ENCODE assay signal across 28 mouse cellular contexts in the genomic region with DNA sequence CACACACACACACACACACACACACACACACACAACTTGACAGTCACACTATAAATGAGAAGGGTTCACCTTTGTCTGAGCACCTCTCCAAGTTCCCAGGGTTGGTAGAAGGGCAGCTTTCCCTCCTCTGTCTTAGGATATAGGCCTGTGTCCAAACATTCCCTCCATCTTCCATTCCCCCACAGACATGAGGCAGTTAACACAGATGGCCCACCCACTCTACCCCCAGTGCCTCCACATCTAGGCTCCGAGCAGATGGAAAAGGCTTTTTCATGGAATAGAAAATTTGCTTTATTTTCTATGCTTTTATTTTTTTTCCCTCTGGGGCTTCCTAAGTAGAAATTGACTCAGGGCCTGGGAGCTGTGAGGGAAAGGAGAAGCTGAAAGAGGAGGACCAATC. TPM values are rescaled to one million over a fixed set of nuclear protein-coding genes. Genes with fewer than 3 reads are reported as not detected.
DNase-seq lines count a peak whose midpoint lies in the region; ATAC-seq and TF ChIP-seq lines count a peak whose summit lies in the region.
"Had no signal": no experiment of that assay in that cellular context is flagged by ENCODE, and none has a peak within 500 bp of the region (broad histone marks: within the 10 kb centered on the region; RNA-seq: fewer than 3 reads in every experiment).

No protein-coding gene starts in this region.

- intact Hi-C loops in left cerebral cortex, adult 2 months (cut with DNase I) = loop anchor here (2.0 kb wide), 3 partner anchors 26 to 312 kb away; partner anchors contain the start of gene Ehd3
- intact Hi-C loops in left cerebral cortex, postnatal 36 days (cut with DNase I) = no loop called here

- H3K4me1 ChIP-seq in cerebellum, adult 2 months (ENCODE audit: control insufficient read depth, insufficient read depth, low read length) = peaks cover 54% of the 10 kb centered on the region
- H3K4me1 ChIP-seq in hindbrain, embryonic 14.5 days (replicated peaks; ENCODE audit: control insufficient read depth, insufficient read depth, low read length) = no peaks in the 10 kb centered on the region
- H3K4me1 ChIP-seq: embryonic facial prominence, embryonic 13.5 days; forebrain, embryonic 12.5 days; hindbrain, embryonic 12.5 days; limb, embryonic 10.5 days; neural tube, embryonic 13.5 days had no signal

- H3K27ac ChIP-seq in cerebellum, adult 2 months (ENCODE audit: insufficient read depth, low read length) = 0 out of 2 replicates have a peak overlapping the region, but pooled peaks have one; percentile 30
- H3K27ac ChIP-seq in left cerebral cortex, adult 2 months = peak overlapping the region; percentile 82
- peak overlapping the region; percentile 91 for H3K27ac ChIP-seq in layer of hippocampus, adult 2 months
- no peak overlapping the region for H3K27ac ChIP-seq in hindbrain, embryonic 14.5 days
- H3K27ac ChIP-seq: embryonic facial prominence, embryonic 13.5 days; forebrain, embryonic 12.5 days; hindbrain, embryonic 12.5 days; limb, embryonic 10.5 days; macrophage; neural tube, embryonic 13.5 days had no signal

- 84% methylated on average over 1 of the region's 1 CpGs for WGBS in cerebellum, adult 2 months
- 93% methylated on average over 1 of the region's 1 CpGs for WGBS in hindbrain, embryonic 14.5 days

- H3K9me3 ChIP-seq in hindbrain, embryonic 14.5 days (ENCODE audit: control insufficient read depth, low read length) = no peaks in the 10 kb centered on the region
- H3K9me3 ChIP-seq: embryonic facial prominence, embryonic 13.5 days; forebrain, embryonic 12.5 days; heart, embryonic 12.5 days; hindbrain, embryonic 12.5 days; limb, embryonic 10.5 days; neural tube, embryonic 13.5 days had no signal

- no peak overlapping the region for H3K4me3 ChIP-seq in cerebellum, adult 2 months (replicated peaks; ENCODE audit: insufficient read depth, low read depth, low read length)
- H3K4me3 ChIP-seq in left cerebral cortex, adult 2 months = no peak overlapping the region
- no peak overlapping the region for H3K4me3 ChIP-seq in layer of hippocampus, adult 2 months
- H3K4me3 ChIP-seq in hindbrain, embryonic 14.5 days (replicated peaks; ENCODE audit: low read length) = no peak overlapping the region
- H3K4me3 ChIP-seq: embryonic facial prominence, embryonic 13.5 days; erythroblast, embryonic 14.5 days; forebrain, embryonic 12.5 days; heart, embryonic 12.5 days; hindbrain, embryonic 12.5 days; limb, embryonic 10.5 days; myocyte; neural tube, embryonic 13.5 days had no signal

- TF ChIP-seq POLR2A in cerebellum, adult 2 months (IDR thresholded peaks at IDR 0.05; ENCODE audit: borderline replicate concordance, insufficient read depth, low read length) = no peak

- no peaks in the 10 kb centered on the region for H3K27me3 ChIP-seq in cerebellum, adult 2 months (ENCODE audit: control insufficient read depth, insufficient read depth, low read length)
- no peaks in the 10 kb centered on the region for H3K27me3 ChIP-seq in hindbrain, embryonic 14.5 days (ENCODE audit: control insufficient read depth, insufficient read depth, low read length)
- H3K27me3 ChIP-seq: embryonic facial prominence, embryonic 13.5 days; forebrain, embryonic 12.5 days; heart, embryonic 12.5 days; hindbrain, embryonic 12.5 days; neural tube, embryonic 13.5 days had no signal

- ATAC-seq in hindbrain, embryonic 14.5 days (ENCODE audit: low FRiP score) = no peak
- ATAC-seq: activated CD4-positive, CD25-positive, alpha-beta regulatory T cell, adult 4 months; midbrain, embryonic 16.5 days had no signal

- no peak for DNase-seq in cerebellum, adult 2 months
- no peak for DNase-seq in cerebellum, adult 8-10 months
- DNase-seq in left cerebral cortex, adult 2 months (ENCODE audit: extremely low spot score in 1 of 2, low spot score in 2 of 2) = peak; percentile 40 to 66
- DNase-seq in left cerebral cortex, adult 11 months (ENCODE audit: low spot score) = no peak
- DNase-seq in layer of hippocampus, adult 2 months (ENCODE audit: low spot score in 2 of 2) = peak; percentile 73 to 85
- peak; percentile 53 to 72 for DNase-seq in left cerebral cortex, postnatal 36 days (ENCODE audit: low spot score in 2 of 2)
- DNase-seq in thymus, postnatal 14 days = no peak
- DNase-seq in hindbrain, embryonic 14.5 days (ENCODE audit: low spot score) = no peak
- DNase-seq: adrenal gland, adult 8-10 months; gastrocnemius, postnatal 14 days; heart, adult 18-20 months; heart, postnatal 14 days; kidney, adult 11 months; liver; retina, postnatal 1 day; spleen, adult 18-20 months; thymus, postnatal 36 days had no signal

- peaks cover 33% of the 10 kb centered on the region for H3K36me3 ChIP-seq in hindbrain, embryonic 14.5 days (replicated peaks; ENCODE audit: control insufficient read depth, insufficient read depth)

- TF ChIP-seq CTCF in cerebellum, adult 2 months (IDR thresholded peaks at IDR 0.05; ENCODE audit: borderline replicate concordance, insufficient read depth, low read depth, low read length) = no peak
- no peak for TF ChIP-seq CTCF in left cerebral cortex, adult 2 months (IDR thresholded peaks at IDR 0.05)
- no peak for TF ChIP-seq CTCF in layer of hippocampus, adult 2 months (conservative IDR thresholded peaks at IDR 0.05)

- H3K4me2 ChIP-seq in hindbrain, embryonic 14.5 days (replicated peaks) = no peak overlapping the region
- H3K4me2 ChIP-seq: embryonic facial prominence, embryonic 13.5 days; forebrain, embryonic 12.5 days; heart, embryonic 12.5 days; hindbrain, embryonic 12.5 days; neural tube, embryonic 13.5 days had no signal

- no peak overlapping the region for H3K9ac ChIP-seq in hindbrain, embryonic 14.5 days
- H3K9ac ChIP-seq: embryonic facial prominence, embryonic 13.5 days; forebrain, embryonic 12.5 days; heart, embryonic 12.5 days; hindbrain, embryonic 12.5 days; neural tube, embryonic 13.5 days had no signal

RNA-seq across cellular contexts. Expression of gene Ehd3, which starts 26.6 kb away (rescaled TPM):
- 60.6 and 61.9 TPM in 2 replicates for polyA plus RNA-seq in cerebellum, adult 2 months (2012; rRNA removed)
- total RNA-seq in left cerebral cortex, adult 2 months (2021) = 10 to 100 TPM; 73.5 to 89.4 TPM
- total RNA-seq in layer of hippocampus, adult 2 months (2021) = 100 to 1,000 TPM; 147 to 150 TPM
- 10 to 100 TPM; 81.7 to 82.3 TPM for total RNA-seq in left cerebral cortex, postnatal 36 days (2021)
- 20.0 and 21.4 TPM in 2 replicates for polyA plus RNA-seq in hindbrain, embryonic 14.5 days (2014; fragmentation: Nextera tagmentation; extraction: Ambion mirVana)

Comparison
In these comparisons a context has a peak if more than half of its experiments do, and no peak if none do; other contexts are left out.
1. DNase-seq: peak in left cerebral cortex, adult 2 months (2 of 2), layer of hippocampus, adult 2 months (2 of 2) and left cerebral cortex, postnatal 36 days (2 of 2); none in cerebellum, adult 2 months (0 of 2), cerebellum, adult 8-10 months (single experiment), left cerebral cortex, adult 11 months (single experiment), thymus, postnatal 14 days (single experiment) and hindbrain, embryonic 14.5 days (single experiment).